Mouse (Mus musculus): ENCODE results near the gene Trabd2b. TPM values are rescaled to one million over a fixed set of nuclear protein-coding genes. Genes with fewer than 3 reads are reported as not detected.

The Trabd2b gene
- under 1 TPM in 1 of 2 experiments, not detected in 1; 0.12 TPM for polyA plus RNA-seq (2017; shearing (Covaris generic))

DNA sequence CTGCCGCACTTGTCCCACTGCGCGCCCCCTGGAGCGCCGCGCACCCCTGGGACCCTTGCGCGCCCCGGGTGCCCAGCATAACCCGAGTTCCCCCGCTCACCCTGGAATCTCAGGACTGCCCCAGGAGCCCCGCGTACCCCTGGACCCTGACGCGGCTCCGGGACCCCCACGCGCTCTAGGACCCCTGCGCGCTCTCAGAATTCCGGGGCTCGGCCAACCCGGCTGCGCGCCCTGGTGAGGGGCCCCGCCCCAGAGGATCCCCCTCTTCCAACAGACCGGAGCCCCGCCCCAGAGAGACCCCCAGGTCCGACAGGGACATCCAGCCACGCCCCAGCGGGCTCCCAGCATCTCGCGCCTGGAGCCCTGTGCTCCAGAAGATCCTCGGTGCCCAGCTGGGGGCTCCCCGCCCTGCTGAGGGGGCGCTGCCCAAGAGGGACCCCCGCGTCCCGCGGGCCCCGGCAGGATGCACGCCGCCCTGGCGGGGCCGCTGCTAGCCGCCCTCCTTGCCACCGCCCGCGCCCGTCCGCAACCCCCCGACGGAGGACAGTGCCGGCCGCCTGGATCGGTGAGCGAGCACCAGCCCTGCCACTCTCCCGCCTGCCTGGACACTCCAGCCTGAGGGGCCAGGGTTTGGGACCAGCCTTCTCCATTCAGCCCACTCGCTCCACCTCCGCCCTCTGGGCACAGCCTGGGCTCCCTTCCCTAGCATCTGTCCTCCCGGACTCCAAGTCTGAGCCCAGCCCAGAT, at the start of gene Trabd2b:
Gene Trabd2b (plus strand): TSS at position 370 of the 747 bp plus-strand sequence.

Other genes starting within 250 kb of the Trabd2b start
- gene Skint11, start 243.3 kb upstream of the Trabd2b start, polyA plus RNA-seq (2017; shearing (Covaris generic)): under 1 TPM in 1 of 2 experiments, not detected in 1; 0.82 TPM

All from inflammation-experienced regulatory T-cells (primary cell).